Mouse (Mus musculus): ENCODE results near the gene Wdr5b.
"Not testable (repeated sequence)": the region's sequence is repeated elsewhere in the genome, so short reads cannot be mapped to it uniquely, and the experiment has no call there.

Wdr5b gene

GRCm38 (mm10) chr16:36040640-36041624 is at the start of gene Wdr5b:
Wdr5b (plus strand) TSS chr16:36041190.
- peak; percentile 95 to 96 for DNase-seq (ENCODE audit: low spot score in 2 of 2)

- DNase-seq (ENCODE audit: low spot score in 2 of 2) = no peak
Observed at GRCm38 (mm10) chr16:35992391-35992790, 48.6 kb upstream of the Wdr5b start.

GRCm38 (mm10) chr16:35993316-35993715 is 47.7 kb upstream of the Wdr5b start:
- no peak for DNase-seq (ENCODE audit: low spot score in 2 of 2)

- not testable (repeated sequence) for DNase-seq (ENCODE audit: low spot score in 2 of 2)
Observed at GRCm38 (mm10) chr16:35998852-35999251, 42.1 kb upstream of the Wdr5b start.

GRCm38 (mm10) chr16:36008396-36008795 is 32.6 kb upstream of the Wdr5b start:
- no peak for DNase-seq (ENCODE audit: low spot score in 2 of 2)

- DNase-seq (ENCODE audit: low spot score in 2 of 2) = no peak
Observed at GRCm38 (mm10) chr16:36016335-36016734, 24.7 kb upstream of the Wdr5b start.

GRCm38 (mm10) chr16:36028120-36028519 is 12.9 kb upstream of the Wdr5b start:
- DNase-seq (ENCODE audit: low spot score in 2 of 2) = not testable (repeated sequence)

GRCm38 (mm10) chr16:36041625-36042020 is 633 bp downstream of the Wdr5b start:
- no peak for DNase-seq (ENCODE audit: low spot score in 2 of 2)

- no peak for DNase-seq (ENCODE audit: low spot score in 2 of 2)
Observed at GRCm38 (mm10) chr16:36043073-36043472, 2.1 kb downstream of the Wdr5b start.

- DNase-seq (ENCODE audit: low spot score in 2 of 2) = no peak
Observed at GRCm38 (mm10) chr16:36043964-36044363, 3.0 kb downstream of the Wdr5b start.

- no peak for DNase-seq (ENCODE audit: low spot score in 2 of 2)
Observed at GRCm38 (mm10) chr16:36047538-36047937, 6.5 kb downstream of the Wdr5b start.

- no peak for DNase-seq (ENCODE audit: low spot score in 2 of 2)
Observed at GRCm38 (mm10) chr16:36051491-36051890, 10.5 kb downstream of the Wdr5b start.

GRCm38 (mm10) chr16:36053524-36054275 is 12.7 kb downstream of the Wdr5b start:
- DNase-seq (ENCODE audit: low spot score in 2 of 2) = peak; percentile 61

GRCm38 (mm10) chr16:36054920-36055319 is 13.9 kb downstream of the Wdr5b start:
- DNase-seq (ENCODE audit: low spot score in 2 of 2) = no peak

GRCm38 (mm10) chr16:36056416-36056815 is 15.4 kb downstream of the Wdr5b start:
- no peak for DNase-seq (ENCODE audit: low spot score in 2 of 2)

- peak; percentile 35 to 42 for DNase-seq (ENCODE audit: low spot score in 2 of 2)
Observed at GRCm38 (mm10) chr16:36057933-36058475, 17.0 kb downstream of the Wdr5b start.

- DNase-seq (ENCODE audit: low spot score in 2 of 2) = not testable (repeated sequence)
Observed at GRCm38 (mm10) chr16:36062534-36062933, 21.5 kb downstream of the Wdr5b start.

- DNase-seq (ENCODE audit: low spot score in 2 of 2) = no peak
Observed at GRCm38 (mm10) chr16:36063315-36063714, 22.3 kb downstream of the Wdr5b start.

- no peak for DNase-seq (ENCODE audit: low spot score in 2 of 2)
Observed at GRCm38 (mm10) chr16:36064904-36065303, 23.9 kb downstream of the Wdr5b start.

- no peak for DNase-seq (ENCODE audit: low spot score in 2 of 2)
Observed at GRCm38 (mm10) chr16:36067694-36068093, 26.7 kb downstream of the Wdr5b start.

- no peak for DNase-seq (ENCODE audit: low spot score in 2 of 2)
Observed at GRCm38 (mm10) chr16:36068356-36068755, 27.4 kb downstream of the Wdr5b start.

All from heart, adult 9 months (tissue).